Mouse (Mus musculus): ENCODE results near the gene Igf2bp3. TPM values are rescaled to one million over a fixed set of nuclear protein-coding genes. Genes with fewer than 3 reads are reported as not detected.

Gene Igf2bp3
- polyA plus RNA-seq, 1 experiment from 2014 or later: 105 TPM

- 77% methylated on average over 5 of the region's 5 CpGs for WGBS
- DNase-seq (ENCODE audit: low spot score): no peak
- no peak overlapping the region; the same call in 1 of the 2 replicates for H3K4me3 ChIP-seq (ENCODE audit: low read depth, low read length)
Measured at GRCm38 (mm10) chr6:49208935-49209334, 5.8 kb downstream of the Igf2bp3 start.

GRCm38 (mm10) chr6:49208297-49208930 is 6.3 kb downstream of the Igf2bp3 start:
- DNase-seq (ENCODE audit: low spot score) (no peak), ATAC-seq (replicated peaks; ENCODE audit: low FRiP score, low TSS enrichment, low read depth) (no peak)
- H3K4me3 ChIP-seq (ENCODE audit: low read depth, low read length): no peak overlapping the region; the same call in 1 of the 2 replicates
- no peaks in the 10 kb centered on the region for H3K9me3 ChIP-seq (ENCODE audit: control insufficient read depth, low read length)
- no peak overlapping the region for H3K9ac ChIP-seq (ENCODE audit: low read length)
- H3K4me1 ChIP-seq (replicated peaks; ENCODE audit: control insufficient read depth, insufficient read depth, low read length): peaks cover 32% of the 10 kb centered on the region
- H3K27me3 ChIP-seq (replicated peaks; ENCODE audit: control insufficient read depth, insufficient read depth, low read length): no peaks in the 10 kb centered on the region
- H3K36me3 ChIP-seq (ENCODE audit: control insufficient read depth, insufficient read depth, low read length): peaks cover 34% of the 10 kb centered on the region
- H3K27ac ChIP-seq (ENCODE audit: low read depth): peak overlapping the region; percentile 57
- H3K4me2 ChIP-seq (ENCODE audit: low read length): peak overlapping the region; percentile 25; the same call in 1 of the 2 replicates
- whole genome bisulfite sequencing: 38% methylated on average over 8 of the region's 8 CpGs

More at GRCm38 (mm10) chr6:49208935-49209334, 5.8 kb downstream of the Igf2bp3 start:
- H3K27me3 ChIP-seq (replicated peaks; ENCODE audit: control insufficient read depth, insufficient read depth, low read length): no peaks in the 10 kb centered on the region
- peak overlapping the region; percentile 25; the same call in 1 of the 2 replicates for H3K4me2 ChIP-seq (ENCODE audit: low read length)
- ATAC-seq (replicated peaks; ENCODE audit: low FRiP score, low TSS enrichment, low read depth): no peak; the same call in 1 of the 2 replicates
- H3K9ac ChIP-seq (ENCODE audit: low read length): no peak overlapping the region
- peak overlapping the region; percentile 57 for H3K27ac ChIP-seq (ENCODE audit: low read depth)
- H3K36me3 ChIP-seq (ENCODE audit: control insufficient read depth, insufficient read depth, low read length): peaks cover 30% of the 10 kb centered on the region
- no peaks in the 10 kb centered on the region for H3K9me3 ChIP-seq (ENCODE audit: control insufficient read depth, low read length)
- peaks cover 32% of the 10 kb centered on the region for H3K4me1 ChIP-seq (replicated peaks; ENCODE audit: control insufficient read depth, insufficient read depth, low read length)

- 93% methylated on average over 1 of the region's 1 CpGs for WGBS
- H3K27ac ChIP-seq (ENCODE audit: low read depth): no peak overlapping the region
- ATAC-seq (replicated peaks; ENCODE audit: low FRiP score, low TSS enrichment, low read depth) (no peak), DNase-seq (ENCODE audit: low spot score) (no peak)
- no peaks in the 10 kb centered on the region for H3K9me3 ChIP-seq (ENCODE audit: control insufficient read depth, low read length)
- no peak overlapping the region for H3K4me2 ChIP-seq (ENCODE audit: low read length)
- H3K4me3 ChIP-seq (ENCODE audit: low read depth, low read length): no peak overlapping the region
- no peak overlapping the region for H3K9ac ChIP-seq (ENCODE audit: low read length)
- no peaks in the 10 kb centered on the region for H3K27me3 ChIP-seq (replicated peaks; ENCODE audit: control insufficient read depth, insufficient read depth, low read length)
- H3K36me3 ChIP-seq (ENCODE audit: control insufficient read depth, insufficient read depth, low read length): peaks cover 39% of the 10 kb centered on the region
- peaks cover 28% of the 10 kb centered on the region for H3K4me1 ChIP-seq (replicated peaks; ENCODE audit: control insufficient read depth, insufficient read depth, low read length)
Measured at GRCm38 (mm10) chr6:49206416-49206815, 8.3 kb downstream of the Igf2bp3 start.

GRCm38 (mm10) chr6:49195188-49195587 is 19.6 kb downstream of the Igf2bp3 start:
- WGBS: 89% methylated on average over 10 of the region's 10 CpGs
- no peak overlapping the region for H3K4me2 ChIP-seq (ENCODE audit: low read length)
- H3K9me3 ChIP-seq (ENCODE audit: control insufficient read depth, low read length): no peaks in the 10 kb centered on the region
- no peaks in the 10 kb centered on the region for H3K27me3 ChIP-seq (replicated peaks; ENCODE audit: control insufficient read depth, insufficient read depth, low read length)
- H3K27ac ChIP-seq (ENCODE audit: low read depth): no peak overlapping the region
- H3K4me1 ChIP-seq (replicated peaks; ENCODE audit: control insufficient read depth, insufficient read depth, low read length): no peaks in the 10 kb centered on the region
- H3K36me3 ChIP-seq (ENCODE audit: control insufficient read depth, insufficient read depth, low read length): peaks cover 29% of the 10 kb centered on the region
- H3K9ac ChIP-seq (ENCODE audit: low read length): no peak overlapping the region
- no peak overlapping the region for H3K4me3 ChIP-seq (ENCODE audit: low read depth, low read length)
- no peak for DNase-seq (ENCODE audit: low spot score)
- no peak for ATAC-seq (replicated peaks; ENCODE audit: low FRiP score, low TSS enrichment, low read depth)

GRCm38 (mm10) chr6:49194536-49194935 is 20.2 kb downstream of the Igf2bp3 start:
- WGBS: 94% methylated on average over 4 of the region's 4 CpGs
- H3K27ac ChIP-seq (ENCODE audit: low read depth): no peak overlapping the region
- no peak overlapping the region for H3K9ac ChIP-seq (ENCODE audit: low read length)
- DNase-seq (ENCODE audit: low spot score) (no peak), ATAC-seq (replicated peaks; ENCODE audit: low FRiP score, low TSS enrichment, low read depth) (no peak)
- peaks cover 32% of the 10 kb centered on the region for H3K36me3 ChIP-seq (ENCODE audit: control insufficient read depth, insufficient read depth, low read length)
- no peak overlapping the region for H3K4me2 ChIP-seq (ENCODE audit: low read length)
- no peaks in the 10 kb centered on the region for H3K4me1 ChIP-seq (replicated peaks; ENCODE audit: control insufficient read depth, insufficient read depth, low read length)
- H3K9me3 ChIP-seq (ENCODE audit: control insufficient read depth, low read length): no peaks in the 10 kb centered on the region
- no peaks in the 10 kb centered on the region for H3K27me3 ChIP-seq (replicated peaks; ENCODE audit: control insufficient read depth, insufficient read depth, low read length)
- no peak overlapping the region for H3K4me3 ChIP-seq (ENCODE audit: low read depth, low read length)

GRCm38 (mm10) chr6:49189363-49189762 is 25.4 kb downstream of the Igf2bp3 start:
- Histone ChIP-seq H3K4me2 (ENCODE audit: low read length) (no peak overlapping the region), H3K9ac (ENCODE audit: low read length) (no peak overlapping the region), H3K27ac (ENCODE audit: low read depth) (no peak overlapping the region), H3K27me3 (replicated peaks; ENCODE audit: control insufficient read depth, insufficient read depth, low read length) (no peaks in the 10 kb centered on the region), H3K4me1 (replicated peaks; ENCODE audit: control insufficient read depth, insufficient read depth, low read length) (no peaks in the 10 kb centered on the region), H3K36me3 (ENCODE audit: control insufficient read depth, insufficient read depth, low read length) (peaks cover 20% of the 10 kb centered on the region), H3K4me3 (ENCODE audit: low read depth, low read length) (no peak overlapping the region), H3K9me3 (ENCODE audit: control insufficient read depth, low read length) (no peaks in the 10 kb centered on the region)
- ATAC-seq (replicated peaks; ENCODE audit: low FRiP score, low TSS enrichment, low read depth) (no peak), DNase-seq (ENCODE audit: low spot score) (no peak)

- Histone ChIP-seq H3K4me2 (ENCODE audit: low read length) (no peak overlapping the region), H3K27ac (ENCODE audit: low read depth) (no peak overlapping the region), H3K27me3 (replicated peaks; ENCODE audit: control insufficient read depth, insufficient read depth, low read length) (no peaks in the 10 kb centered on the region), H3K9ac (ENCODE audit: low read length) (no peak overlapping the region), H3K36me3 (ENCODE audit: control insufficient read depth, insufficient read depth, low read length) (peaks cover 20% of the 10 kb centered on the region), H3K4me3 (ENCODE audit: low read depth, low read length) (no peak overlapping the region), H3K9me3 (ENCODE audit: control insufficient read depth, low read length) (no peaks in the 10 kb centered on the region; the same call in 1 of the 2 replicates), H3K4me1 (replicated peaks; ENCODE audit: control insufficient read depth, insufficient read depth, low read length) (no peaks in the 10 kb centered on the region)
- 82% methylated on average over 7 of the region's 7 CpGs for WGBS
- DNase-seq (ENCODE audit: low spot score): no peak
- ATAC-seq (replicated peaks; ENCODE audit: low FRiP score, low TSS enrichment, low read depth): no peak
Measured at GRCm38 (mm10) chr6:49187299-49187698, 27.5 kb downstream of the Igf2bp3 start.

GRCm38 (mm10) chr6:49176018-49176417 is 38.7 kb downstream of the Igf2bp3 start:
- no peak overlapping the region for H3K9ac ChIP-seq (ENCODE audit: low read length)
- H3K4me1 ChIP-seq (replicated peaks; ENCODE audit: control insufficient read depth, insufficient read depth, low read length): peaks cover 14% of the 10 kb centered on the region; the same call in 1 of the 2 replicates
- no peak overlapping the region for H3K4me3 ChIP-seq (ENCODE audit: low read depth, low read length)
- H3K9me3 ChIP-seq (ENCODE audit: control insufficient read depth, low read length): no peaks in the 10 kb centered on the region
- ATAC-seq (replicated peaks; ENCODE audit: low FRiP score, low TSS enrichment, low read depth) (no peak), DNase-seq (ENCODE audit: low spot score) (no peak)
- 80% methylated on average over 5 of the region's 5 CpGs for WGBS
- no peak overlapping the region for H3K27ac ChIP-seq (ENCODE audit: low read depth)
- H3K4me2 ChIP-seq (ENCODE audit: low read length): no peak overlapping the region
- H3K36me3 ChIP-seq (ENCODE audit: control insufficient read depth, insufficient read depth, low read length): no peaks in the 10 kb centered on the region
- H3K27me3 ChIP-seq (replicated peaks; ENCODE audit: control insufficient read depth, insufficient read depth, low read length): no peaks in the 10 kb centered on the region

- H3K27me3 ChIP-seq (replicated peaks; ENCODE audit: control insufficient read depth, insufficient read depth, low read length): no peaks in the 10 kb centered on the region
- peaks cover 14% of the 10 kb centered on the region; the same call in 1 of the 2 replicates for H3K4me1 ChIP-seq (replicated peaks; ENCODE audit: control insufficient read depth, insufficient read depth, low read length)
- H3K36me3 ChIP-seq (ENCODE audit: control insufficient read depth, insufficient read depth, low read length): no peaks in the 10 kb centered on the region
- ATAC-seq (replicated peaks; ENCODE audit: low FRiP score, low TSS enrichment, low read depth): no peak
- H3K4me3 ChIP-seq (ENCODE audit: low read depth, low read length): no peak overlapping the region
- H3K4me2 ChIP-seq (ENCODE audit: low read length): no peak overlapping the region
- no peak overlapping the region for H3K9ac ChIP-seq (ENCODE audit: low read length)
- no peak overlapping the region for H3K27ac ChIP-seq (ENCODE audit: low read depth)
- no peak for DNase-seq (ENCODE audit: low spot score)
- no peaks in the 10 kb centered on the region for H3K9me3 ChIP-seq (ENCODE audit: control insufficient read depth, low read length)
Measured at GRCm38 (mm10) chr6:49174616-49175015, 40.1 kb downstream of the Igf2bp3 start.

Data from intestine, embryonic 14.5 days (tissue).